Mouse (Mus musculus) cerebellum, postnatal 4 days (tissue): ENCODE measurements at regions not wholly inside any gene's neighbourhood (a gene's known extent, or its start where the extent isn't known, plus 50 kb on each side); places are given as distances from the start of the nearest gene placed in this dataset.

Experiments used
- DNase-seq, 2 experiments: peaks; one replicate each; pipeline ENCODE4 v3.0.0; 2022; ENCODE audit warnings: low spot score in 2 of 2, mixed read lengths in 1 of 2

GRCm38 (mm10) chr13:49863846-49864245 is 65.0 kb upstream of the Gm30302 start:
- peak in 1 of 2 experiments; percentile 2 for DNase-seq

- no peak for DNase-seq
Observed at GRCm38 (mm10) chr13:49849579-49850311, 50.9 kb upstream of the Gm30302 start.
